Mouse (Mus musculus) forebrain, embryonic 11.5 days (tissue): ENCODE results near the gene R3hdm2. TPM values are rescaled to one million over a fixed set of nuclear protein-coding genes. Genes with fewer than 3 reads are reported as not detected.

Experiments
- ATAC-seq: fragments of 200-750 bp; cut with Nextera tagmentation; replicated peaks from 2 replicates; pipeline ENCODE4 v1.8.0; 2017; ENCODE audit warnings: moderate TSS enrichment; ENCODE audit not compliant: low FRiP score
- DNase-seq: peaks from one replicate; pipeline ENCODE4 v3.0.0-alpha.2; 2017; ENCODE audit warnings: low spot score
- H3K27ac ChIP-seq: fragments of 300-500 bp; sonication (generic); 2 replicates; pipeline ENCODE4 v1.5.1; 2014; ENCODE audit warnings: low read depth, low read length
- H3K27me3 ChIP-seq: fragments of 300-500 bp; sonication (generic); 2 replicates; pipeline ENCODE4 v1.6.1; 2014; ENCODE audit warnings: mild to moderate bottlenecking, low read length, mixed read lengths; ENCODE audit not compliant: control insufficient read depth, insufficient read depth
- H3K36me3 ChIP-seq: fragments of 300-500 bp; sonication (generic); 2 replicates; pipeline ENCODE4 v1.6.1; 2014; ENCODE audit warnings: mild to moderate bottlenecking, low read length, moderate library complexity, mixed read lengths; ENCODE audit not compliant: control insufficient read depth, insufficient read depth
- H3K4me1 ChIP-seq: fragments of 300-500 bp; sonication (generic); replicated peaks from 2 replicates; pipeline ENCODE4 v1.6.1; 2014; ENCODE audit warnings: low read length, mixed read lengths; ENCODE audit not compliant: control insufficient read depth, insufficient read depth
- H3K4me2 ChIP-seq: fragments of 300-500 bp; sonication (generic); 2 replicates; pipeline ENCODE4 v1.6.1; 2014; ENCODE audit warnings: low read depth, mild to moderate bottlenecking, low read length, moderate library complexity, mixed read lengths; ENCODE audit not compliant: severe bottlenecking
- H3K4me3 ChIP-seq: fragments of 300-500 bp; sonication (generic); 2 replicates; pipeline ENCODE4 v1.5.1; 2014; ENCODE audit warnings: low read depth, low read length
- H3K9ac ChIP-seq: fragments of 300-500 bp; sonication (generic); 2 replicates; pipeline ENCODE4 v1.6.1; 2014; ENCODE audit warnings: low read length
- H3K9me3 ChIP-seq: fragments of 300-500 bp; sonication (generic); 2 replicates; pipeline ENCODE4 v1.6.1; 2016; ENCODE audit warnings: low read length, mixed read lengths; ENCODE audit not compliant: control insufficient read depth
- WGBS: fragments of 180-500 bp; shearing (Covaris S2); extraction: QIAGEN DNeasy Blood & Tissue Kit; methylation state at CpG from one replicate; pipeline ENCODE4 v1.1.7; 2014; 5-methylcytosine and 5-hydroxymethylcytosine counted together
- polyA plus RNA-seq: library from polyadenylated mRNA; unstranded; fragments of >200 nt; fragmentation: Nextera tagmentation; extraction: Ambion mirVana; gene quantifications from 2 replicates; pipeline ENCODE4 v1.2.1, GENCODE M21; 2014

Gene R3hdm2
- polyA plus RNA-seq, 1 experiment from 2014 or later, result 44.6 TPM

GRCm38 (mm10) chr10:127437354-127438113 lies 57.4 kb downstream of the R3hdm2 start:
- no peaks in the 10 kb centered on the region for H3K4me1 ChIP-seq
- WGBS, result 90% methylated on average over 5 of the region's 5 CpGs
- ATAC-seq, result no peak

DNA sequence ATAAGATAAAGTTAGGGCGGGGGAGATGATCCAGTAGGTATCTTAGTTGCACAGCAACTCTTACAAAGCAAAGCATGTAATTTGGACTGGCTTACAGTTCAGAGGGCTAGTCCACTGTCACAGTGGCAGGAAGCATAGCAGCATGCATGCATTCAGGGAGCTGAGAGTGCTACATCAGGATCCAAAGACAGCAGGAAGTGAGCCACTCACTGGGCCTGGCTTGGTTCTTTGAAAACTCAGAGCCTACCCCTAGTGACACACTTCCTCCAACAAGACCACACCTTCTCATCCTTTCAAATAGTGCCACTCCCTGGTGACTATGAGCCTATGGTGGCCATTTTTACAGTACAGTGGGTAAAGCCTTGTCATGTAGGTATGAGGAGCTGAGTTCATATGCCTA lies 73.6 kb downstream of the R3hdm2 start:
- no peaks in the 10 kb centered on the region for H3K4me1 ChIP-seq
- ATAC-seq, result no peak
- no peaks in the 10 kb centered on the region for H3K27me3 ChIP-seq
- WGBS, result 94% methylated on average over 1 of the region's 1 CpGs
- no peak overlapping the region for H3K4me3 ChIP-seq
- no peaks in the 10 kb centered on the region for H3K9me3 ChIP-seq
- no peaks in the 10 kb centered on the region; the same call in 1 of the 2 replicates for H3K36me3 ChIP-seq
- H3K4me2 ChIP-seq, result no peak overlapping the region
- no peak overlapping the region for H3K9ac ChIP-seq
- H3K27ac ChIP-seq, result no peak overlapping the region
- no peak for DNase-seq

More at GRCm38 (mm10) chr10:127437354-127438113, 57.4 kb downstream of the R3hdm2 start:
- no peak overlapping the region for H3K9ac ChIP-seq
- H3K27ac ChIP-seq, result no peak overlapping the region
- no peak for DNase-seq
- H3K36me3 ChIP-seq, result no peaks in the 10 kb centered on the region
- H3K4me2 ChIP-seq, result no peak overlapping the region
- H3K9me3 ChIP-seq, result no peaks in the 10 kb centered on the region
- no peaks in the 10 kb centered on the region for H3K27me3 ChIP-seq
- no peak overlapping the region for H3K4me3 ChIP-seq

DNA sequence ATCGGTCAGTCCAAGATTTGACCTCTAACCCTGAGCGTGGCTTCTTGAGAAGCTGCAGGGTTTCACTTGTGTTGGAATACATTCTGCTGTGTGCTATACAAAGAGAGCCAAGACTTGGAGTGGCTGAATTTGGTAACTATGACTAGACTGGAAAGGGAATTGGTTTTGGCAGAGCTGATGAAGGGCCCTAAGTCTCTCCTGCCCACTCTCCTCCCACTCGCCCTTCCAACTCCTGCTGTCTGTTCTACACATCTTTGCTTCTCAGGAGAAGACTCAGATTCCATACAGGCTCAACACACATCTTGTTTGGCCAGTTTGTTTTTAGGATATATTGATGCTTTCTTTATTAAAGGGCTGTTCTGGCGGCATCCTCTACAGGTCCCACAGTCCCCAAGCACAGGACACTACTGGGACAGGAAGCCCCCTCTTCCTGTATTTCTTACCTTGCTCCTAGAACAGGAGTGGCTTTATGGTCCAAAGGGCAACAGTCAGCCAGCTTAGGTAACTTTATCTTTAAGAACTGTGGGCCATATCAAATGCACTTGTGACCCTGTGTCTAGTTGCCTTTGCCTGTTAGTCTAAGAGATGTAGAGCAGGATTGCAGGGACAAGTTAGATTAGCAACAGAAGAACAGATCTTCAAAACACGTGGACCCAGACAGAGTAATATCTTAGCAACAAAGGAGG lies 82.4 kb downstream of the R3hdm2 start:
- 79% methylated on average over 5 of the region's 5 CpGs for WGBS
- H3K4me2 ChIP-seq, result no peak overlapping the region
- no peaks in the 10 kb centered on the region for H3K9me3 ChIP-seq
- DNase-seq (no peak), ATAC-seq (no peak)
- H3K27me3 ChIP-seq, result no peaks in the 10 kb centered on the region
- no peak overlapping the region for H3K27ac ChIP-seq
- H3K9ac ChIP-seq, result no peak overlapping the region
- H3K4me3 ChIP-seq, result no peak overlapping the region
- H3K36me3 ChIP-seq, result no peaks in the 10 kb centered on the region; the same call in 1 of the 2 replicates
- H3K4me1 ChIP-seq, result no peaks in the 10 kb centered on the region

DNA sequence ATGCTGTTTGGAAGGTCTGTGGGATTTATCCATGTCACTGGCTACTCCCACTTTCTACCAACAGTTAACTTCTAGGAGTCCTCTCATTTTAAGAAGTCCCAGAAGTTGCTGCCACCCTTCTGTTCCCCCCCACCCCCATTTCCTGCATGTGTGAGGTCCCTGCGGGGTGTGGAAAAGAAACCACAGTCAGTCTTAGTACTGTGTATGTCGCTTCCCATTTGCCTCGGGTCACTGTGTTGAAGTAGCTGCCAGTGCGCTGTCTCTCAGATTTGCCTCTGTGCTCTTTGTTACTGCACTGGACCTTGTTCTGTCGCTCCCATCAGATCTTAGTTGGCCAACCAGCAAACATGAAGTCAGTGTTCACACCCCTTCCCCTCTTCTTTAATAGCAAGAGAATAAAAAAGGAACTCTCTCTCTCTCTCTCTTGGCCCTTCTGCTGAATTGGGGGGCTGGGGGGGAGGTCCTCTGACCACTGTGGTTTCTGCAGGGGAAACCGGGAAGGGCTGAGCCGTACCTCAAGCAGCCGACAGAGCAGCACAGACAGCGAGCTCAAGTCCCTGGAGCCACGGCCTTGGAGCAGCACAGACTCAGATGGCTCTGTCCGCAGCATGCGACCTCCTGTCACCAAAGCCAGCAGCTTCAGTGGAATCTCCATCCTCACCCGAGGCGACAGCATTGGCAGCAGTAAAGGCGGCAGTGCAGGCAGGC lies 91.3 kb downstream of the R3hdm2 start:
- Histone ChIP-seq H3K4me2 (no peak overlapping the region), H3K9ac (no peak overlapping the region), H3K27me3 (no peaks in the 10 kb centered on the region), H3K4me3 (no peak overlapping the region), H3K36me3 (no peaks in the 10 kb centered on the region; the same call in 1 of the 2 replicates), H3K27ac (no peak overlapping the region), H3K9me3 (no peaks in the 10 kb centered on the region), H3K4me1 (no peaks in the 10 kb centered on the region)
- ATAC-seq (no peak), DNase-seq (no peak)
- 76% methylated on average over 15 of the region's 15 CpGs for WGBS

- Histone ChIP-seq H3K9me3 (no peaks in the 10 kb centered on the region), H3K27me3 (no peaks in the 10 kb centered on the region), H3K4me2 (no peak overlapping the region), H3K4me3 (no peak overlapping the region), H3K36me3 (no peaks in the 10 kb centered on the region; the same call in 1 of the 2 replicates), H3K9ac (no peak overlapping the region), H3K4me1 (no peaks in the 10 kb centered on the region), H3K27ac (no peak overlapping the region)
- WGBS, result 91% methylated on average over 9 of the region's 9 CpGs
- ATAC-seq (no peak), DNase-seq (no peak)
Measured at GRCm38 (mm10) chr10:127472722-127473121, 92.6 kb downstream of the R3hdm2 start.

DNA sequence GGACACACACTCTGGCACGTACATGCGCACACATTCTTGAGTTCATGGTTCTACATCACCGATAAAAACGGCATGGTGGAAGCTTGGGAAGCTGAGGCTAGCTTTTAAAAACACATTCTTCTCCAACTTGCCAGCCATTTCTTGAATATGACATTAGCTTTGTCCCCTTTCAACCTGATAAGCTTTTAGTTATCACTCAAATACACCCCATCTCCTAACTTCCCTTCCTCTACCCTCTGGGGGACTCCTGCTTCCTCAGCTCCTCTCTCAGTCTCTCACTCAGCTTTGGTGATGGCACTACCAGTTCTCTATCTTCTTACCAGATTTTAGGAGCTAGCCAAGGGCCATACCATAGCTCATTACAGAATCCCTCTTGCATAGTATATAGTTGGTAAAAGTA lies 95.0 kb downstream of the R3hdm2 start:
- H3K4me3 ChIP-seq, result no peak overlapping the region
- no peaks in the 10 kb centered on the region for H3K27me3 ChIP-seq
- H3K4me1 ChIP-seq, result no peaks in the 10 kb centered on the region
- H3K9me3 ChIP-seq, result no peaks in the 10 kb centered on the region
- WGBS, result over 99% methylated on average over 4 of the region's 4 CpGs
- ATAC-seq (no peak), DNase-seq (no peak)
- H3K4me2 ChIP-seq, result no peak overlapping the region
- H3K36me3 ChIP-seq, result no peaks in the 10 kb centered on the region; the same call in 1 of the 2 replicates
- no peak overlapping the region for H3K27ac ChIP-seq
- no peak overlapping the region for H3K9ac ChIP-seq

- Histone ChIP-seq H3K4me1 (no peaks in the 10 kb centered on the region), H3K9ac (no peak overlapping the region), H3K36me3 (no peaks in the 10 kb centered on the region; the same call in 1 of the 2 replicates), H3K4me2 (no peak overlapping the region), H3K4me3 (no peak overlapping the region), H3K9me3 (no peaks in the 10 kb centered on the region), H3K27ac (no peak overlapping the region), H3K27me3 (no peaks in the 10 kb centered on the region)
- DNase-seq, result no peak
- ATAC-seq, result no peak
- 88% methylated on average over 3 of the region's 3 CpGs for WGBS
Measured at GRCm38 (mm10) chr10:127476541-127476940, 96.4 kb downstream of the R3hdm2 start.

DNA sequence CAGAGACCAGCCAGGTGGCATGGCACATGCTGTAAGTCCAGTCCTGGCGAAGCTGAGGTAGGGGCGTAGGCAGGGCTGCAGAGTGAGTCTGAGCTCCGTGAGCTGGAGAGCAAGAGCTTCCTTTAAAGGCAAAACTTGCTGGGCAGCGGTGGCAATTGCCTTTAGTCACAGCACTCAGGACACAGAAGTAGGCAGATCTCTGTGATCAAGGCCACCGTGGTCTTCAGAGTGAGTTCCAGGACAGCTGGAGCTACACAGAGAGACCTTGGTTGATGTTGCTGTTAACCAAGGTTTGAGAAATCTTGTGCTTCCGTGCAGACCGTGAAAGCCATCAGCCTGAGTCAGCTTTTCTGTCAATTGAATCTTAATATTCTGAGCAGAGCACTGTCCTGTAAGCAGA lies 97.2 kb downstream of the R3hdm2 start:
- ATAC-seq (no peak), DNase-seq (no peak)
- Histone ChIP-seq H3K27me3 (no peaks in the 10 kb centered on the region), H3K4me1 (no peaks in the 10 kb centered on the region), H3K36me3 (no peaks in the 10 kb centered on the region; the same call in 1 of the 2 replicates), H3K9me3 (no peaks in the 10 kb centered on the region), H3K9ac (no peak overlapping the region), H3K4me3 (no peak overlapping the region), H3K4me2 (no peak overlapping the region), H3K27ac (no peak overlapping the region)
- 92% methylated on average over 7 of the region's 7 CpGs for WGBS
